Mouse (Mus musculus) mesoderm, embryonic 11.5 days (tissue): ENCODE measurements at regions not wholly inside any gene's neighbourhood (a gene's known extent, or its start where the extent isn't known, plus 50 kb on each side); places are given as distances from the start of the nearest gene placed in this dataset.

Source experiments
- DNase-seq: peaks from one replicate; pipeline ENCODE4 v3.0.0-alpha.2; 2012; ENCODE audit warnings: low read depth, low spot score

DNA sequence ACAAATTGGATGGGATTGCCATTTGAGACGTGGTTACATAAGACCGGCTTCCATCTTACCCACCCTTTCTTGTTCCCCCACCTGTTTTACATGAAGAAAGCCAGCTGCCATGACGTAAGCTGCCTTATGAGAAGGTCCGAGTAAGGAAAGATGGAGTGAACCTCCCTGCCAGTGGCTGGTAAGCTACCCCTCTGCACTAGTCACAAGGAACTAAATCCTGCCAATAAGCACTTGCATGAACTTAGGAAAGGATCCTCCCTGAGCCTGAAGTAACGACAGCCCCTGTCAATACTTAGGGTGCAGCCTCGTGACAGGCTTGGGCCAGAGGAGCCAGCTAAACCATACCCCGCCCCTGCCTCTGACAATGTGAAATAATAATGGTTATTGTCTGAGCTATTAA lies 62.8 kb upstream of the Gm47985 start:
- no peak for DNase-seq

- DNase-seq, result no peak
Measured at GRCm38 (mm10) chr1:151121686-151122085, 60.7 kb upstream of the Gm47985 start.

- no peak for DNase-seq
Measured at GRCm38 (mm10) chr1:151123964-151124363, 58.4 kb upstream of the Gm47985 start.

GRCm38 (mm10) chr1:151125028-151125659 lies 57.2 kb upstream of the Gm47985 start:
- no peak for DNase-seq

- no peak for DNase-seq
Measured at GRCm38 (mm10) chr1:151125764-151126485, 56.4 kb upstream of the Gm47985 start.

- no peak for DNase-seq
Measured at GRCm38 (mm10) chr1:151126756-151127155, 55.6 kb upstream of the Gm47985 start.

- no peak for DNase-seq
Measured at GRCm38 (mm10) chr1:151128005-151128404, 54.3 kb upstream of the Gm47985 start.

- no peak for DNase-seq
Measured at GRCm38 (mm10) chr1:151128955-151129354, 53.4 kb upstream of the Gm47985 start.

DNA sequence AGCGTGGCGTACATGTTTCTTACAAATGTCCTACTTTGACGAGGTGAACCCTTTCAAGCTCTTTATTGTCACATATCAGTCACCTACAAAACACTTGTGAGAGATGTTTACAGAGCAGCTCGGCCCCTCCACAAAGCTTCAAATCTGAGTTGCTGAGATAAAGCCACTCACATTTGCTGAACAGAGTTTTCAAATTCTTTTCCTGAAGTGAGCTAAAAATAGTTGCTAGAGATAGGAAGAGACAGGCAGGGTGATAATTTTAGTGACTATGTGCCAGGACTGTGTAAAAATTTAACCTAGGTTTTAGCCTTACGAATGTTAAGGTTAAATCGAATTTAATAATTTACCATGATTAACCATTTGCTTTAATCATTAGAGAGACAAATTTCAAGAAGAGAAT lies 52.3 kb upstream of the Gm47985 start:
- no peak for DNase-seq

DNA sequence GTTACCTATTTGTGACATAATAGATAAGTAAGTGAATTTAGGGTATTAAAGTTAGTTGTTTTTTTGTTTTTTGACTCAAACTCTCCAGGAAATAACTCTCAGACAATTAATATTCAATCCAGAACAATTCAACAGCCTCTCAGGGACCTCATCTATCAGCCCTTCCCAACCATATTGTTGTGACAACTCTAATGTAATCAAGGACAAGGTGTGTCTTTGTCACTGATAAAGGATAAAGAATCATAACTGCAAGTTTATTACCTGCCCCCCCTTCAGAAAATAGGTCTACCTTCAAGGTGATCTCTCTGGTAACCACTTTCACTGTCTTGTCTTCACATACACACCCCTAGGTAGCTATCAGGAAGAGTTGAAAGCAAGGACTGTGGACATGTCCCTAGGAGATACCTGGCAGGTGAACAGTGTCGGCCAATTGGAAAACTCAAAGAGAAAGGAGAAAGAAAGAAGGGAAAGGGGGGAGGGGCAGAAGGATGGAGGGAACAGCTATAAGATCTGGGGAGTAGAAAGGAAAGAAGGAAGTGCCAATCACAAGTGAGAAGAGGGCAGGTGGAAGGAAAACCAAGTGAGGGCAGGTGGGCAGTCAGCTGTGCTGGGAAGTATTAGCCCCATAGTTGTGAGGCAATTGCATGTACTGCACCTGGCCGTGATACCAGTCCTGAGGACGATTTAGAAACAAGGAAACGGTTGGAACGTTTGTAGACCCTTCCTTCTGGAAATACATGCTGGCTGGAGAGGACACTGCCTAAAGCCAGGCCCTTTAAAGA lies 51.3 kb upstream of the Gm47985 start:
- no peak for DNase-seq

GRCm38 (mm10) chr1:151131627-151132284 lies 50.6 kb upstream of the Gm47985 start:
- no peak for DNase-seq
